Mouse (Mus musculus) frontal cortex, adult 2 months (tissue): ENCODE results near the gene Borcs5. TPM values are rescaled to one million over a fixed set of nuclear protein-coding genes. Genes with fewer than 3 reads are reported as not detected.
"Not testable (repeated sequence)": the region's sequence is repeated elsewhere in the genome, so short reads cannot be mapped to it uniquely, and the experiment has no call there.

Experiments
- DNase-seq, 2 experiments: peaks; one replicate each; pipeline ENCODE4 v3.0.0; 2022; ENCODE audit warnings: low spot score in 1 of 2; ENCODE audit errors: extremely low spot score in 1 of 2
- polyA plus RNA-seq: library from polyadenylated mRNA; depleted of rRNA; stranded (reverse); fragments of >200 nt; gene quantifications from 2 replicates; pipeline ENCODE4 v1.2.3, GENCODE M21; 2012

Gene Borcs5
- polyA plus RNA-seq, 1 experiment: 39.6 TPM

- DNase-seq: no peak
Measured at GRCm38 (mm10) chr6:134668519-134668918, 29.2 kb downstream of the Borcs5 start.

- DNase-seq: peak in 1 of 2 experiments; percentile 19
Measured at GRCm38 (mm10) chr6:134669179-134669865, 30.0 kb downstream of the Borcs5 start.

GRCm38 (mm10) chr6:134670881-134671411 is 31.6 kb downstream of the Borcs5 start:
- DNase-seq: peak in 1 of 2 experiments; percentile 17

- not testable (repeated sequence) for DNase-seq
Measured at GRCm38 (mm10) chr6:134673712-134674111, 34.4 kb downstream of the Borcs5 start.

GRCm38 (mm10) chr6:134677504-134677903 is 38.2 kb downstream of the Borcs5 start:
- peak in 1 of 2 experiments; percentile 28 for DNase-seq

GRCm38 (mm10) chr6:134678037-134678436 is 38.7 kb downstream of the Borcs5 start:
- DNase-seq: no peak

- DNase-seq: not testable (repeated sequence)
Measured at GRCm38 (mm10) chr6:134679330-134679729, 40.0 kb downstream of the Borcs5 start.

GRCm38 (mm10) chr6:134684354-134684915 is 45.1 kb downstream of the Borcs5 start:
- DNase-seq: no peak

- no peak for DNase-seq
Measured at GRCm38 (mm10) chr6:134685040-134685439, 45.7 kb downstream of the Borcs5 start.

GRCm38 (mm10) chr6:134685515-134685914 is 46.2 kb downstream of the Borcs5 start:
- DNase-seq: no peak

GRCm38 (mm10) chr6:134694498-134694897 is 55.2 kb downstream of the Borcs5 start:
- no peak for DNase-seq

GRCm38 (mm10) chr6:134694988-134695387 is 55.7 kb downstream of the Borcs5 start:
- no peak for DNase-seq

GRCm38 (mm10) chr6:134695625-134696024 is 56.3 kb downstream of the Borcs5 start:
- DNase-seq: no peak

GRCm38 (mm10) chr6:134696146-134696545 is 56.8 kb downstream of the Borcs5 start:
- DNase-seq: no peak

GRCm38 (mm10) chr6:134696554-134696953 is 57.2 kb downstream of the Borcs5 start:
- no peak for DNase-seq

- DNase-seq: no peak
Measured at GRCm38 (mm10) chr6:134698243-134698642, 58.9 kb downstream of the Borcs5 start.

- peak in 1 of 2 experiments; percentile 39 for DNase-seq
Measured at GRCm38 (mm10) chr6:134700451-134701210, 61.3 kb downstream of the Borcs5 start.

- DNase-seq: no peak
Measured at GRCm38 (mm10) chr6:134701211-134701602, 61.9 kb downstream of the Borcs5 start.

GRCm38 (mm10) chr6:134702184-134702583 is 62.9 kb downstream of the Borcs5 start:
- DNase-seq: no peak

- no peak for DNase-seq
Measured at GRCm38 (mm10) chr6:134703053-134703690, 63.9 kb downstream of the Borcs5 start.

GRCm38 (mm10) chr6:134706467-134706866 is 67.2 kb downstream of the Borcs5 start:
- no peak for DNase-seq
